Mouse (Mus musculus) CH12.LX (cell line): ENCODE measurements at regions not wholly inside any gene's neighbourhood (a gene's known extent, or its start where the extent isn't known, plus 50 kb on each side); places are given as distances from the start of the nearest gene placed in this dataset.

Experiments
- DNase-seq: peaks from one replicate; pipeline ENCODE4 v3.0.0-alpha.2; 2013; ENCODE audit errors: extremely low read depth
- H3K27ac ChIP-seq: 2 replicates; pipeline ENCODE4 v1.5.1; 2012; ENCODE audit warnings: low read depth, mild to moderate bottlenecking, control low read depth, moderate library complexity; ENCODE audit not compliant: insufficient read depth
- H3K27me3 ChIP-seq: replicated peaks from 2 replicates; pipeline ENCODE3; 2012; ENCODE audit warnings: inconsistent platforms
- H3K36me3 ChIP-seq, 2 experiments: replicated peaks in 1 of 2; 2 replicates each; pipeline versions ENCODE3 to v1.6.1; 2012; ENCODE audit warnings: inconsistent platforms in 1 of 2, low read length in 1 of 2, mild to moderate bottlenecking in 1 of 2, mixed read lengths in 1 of 2, moderate library complexity in 1 of 2; ENCODE audit not compliant: control insufficient read depth in 1 of 2, insufficient read depth in 1 of 2
- H3K4me1 ChIP-seq, 2 experiments: 2 replicates each; pipeline ENCODE4 v1.6.1; 2012; ENCODE audit warnings: inconsistent platforms in 1 of 2, moderate library complexity in 1 of 2; ENCODE audit not compliant: insufficient read depth in 2 of 2, control insufficient read depth in 1 of 2
- H3K4me2 ChIP-seq: 2 replicates; pipeline ENCODE4 v1.6.1; 2012; ENCODE audit warnings: low read depth, mild to moderate bottlenecking, control low read depth; ENCODE audit not compliant: poor library complexity, insufficient read depth, severe bottlenecking
- H3K4me3 ChIP-seq, 3 experiments: fragments of 150-350 bp in 1 of 3; sonication (generic) in 1 of 3; replicated peaks in 1 of 3; 2 replicates each; pipeline versions ENCODE3 to v1.5.1; 2011 to 2012; ENCODE audit warnings: low read depth in 2 of 3, low read length in 2 of 3, mild to moderate bottlenecking in 2 of 3, moderate library complexity in 2 of 3, control low read depth in 1 of 3, improper control_type of control experiment in 1 of 3, inconsistent platforms in 1 of 3, mixed read lengths in 1 of 3; ENCODE audit not compliant: poor library complexity in 1 of 3
- H3K79me2 ChIP-seq: replicated peaks from 2 replicates; pipeline ENCODE4 v1.6.1; 2012; ENCODE audit warnings: mild to moderate bottlenecking, moderate library complexity; ENCODE audit not compliant: control insufficient read depth, poor library complexity, insufficient read depth, severe bottlenecking; ENCODE audit errors: extremely low read depth
- H3K9ac ChIP-seq: 2 replicates; pipeline ENCODE4 v1.6.1; 2012; ENCODE audit warnings: low read depth, mild to moderate bottlenecking, control low read depth, moderate library complexity; ENCODE audit not compliant: insufficient read depth
- H3K9me3 ChIP-seq: replicated peaks from 2 replicates; pipeline ENCODE3; 2012; ENCODE audit warnings: low read length, inconsistent platforms, mixed read lengths
- CHD2 ChIP-seq: IDR thresholded peaks from 2 replicates; pipeline ENCODE4 v1.6.1; 2011; ENCODE audit warnings: low read length, improper control_type of control experiment
- CTCF ChIP-seq, 2 experiments: IDR thresholded peaks in 1 of 2; conservative IDR thresholded peaks in 1 of 2; 2 replicates each; pipeline ENCODE4 v1.5.1; 2011 to 2012; ENCODE audit warnings: low read depth in 2 of 2, low read length in 2 of 2, improper control_type of control experiment in 1 of 2, inconsistent platforms in 1 of 2, mild to moderate bottlenecking in 1 of 2, moderate library complexity in 1 of 2
- ETS1 ChIP-seq: conservative IDR thresholded peaks from 2 replicates; pipeline ENCODE4 v1.6.1; 2012; ENCODE audit warnings: low read depth, mild to moderate bottlenecking, inconsistent platforms, low read length, improper control_type of control experiment, moderate library complexity
- GABPA ChIP-seq: IDR thresholded peaks from 2 replicates; pipeline ENCODE4 v1.6.1; 2012; ENCODE audit warnings: low read depth, low read length, improper control_type of control experiment, inconsistent platforms; ENCODE audit not compliant: insufficient replicate concordance
- HCFC1 ChIP-seq: IDR thresholded peaks from 2 replicates; pipeline ENCODE4 v1.6.1; 2012; ENCODE audit warnings: low read depth, mild to moderate bottlenecking, inconsistent platforms, low read length, improper control_type of control experiment
- IRF4 ChIP-seq: IDR thresholded peaks from 2 replicates; pipeline ENCODE4 v1.6.1; 2014; ENCODE audit warnings: low read depth, mild to moderate bottlenecking, inconsistent platforms, low read length, improper control_type of control experiment
- JUN ChIP-seq: IDR thresholded peaks from 2 replicates; pipeline ENCODE4 v1.6.1; 2011; ENCODE audit warnings: low read depth, mild to moderate bottlenecking, low read length, improper control_type of control experiment, moderate library complexity; ENCODE audit not compliant: insufficient read depth
- JUND ChIP-seq: conservative IDR thresholded peaks from 2 replicates; pipeline ENCODE4 v1.6.1; 2011; ENCODE audit warnings: low read depth, low read length, improper control_type of control experiment
- KAT2A ChIP-seq: IDR thresholded peaks from 2 replicates; pipeline ENCODE4 v1.6.1; 2012; ENCODE audit warnings: low read length, improper control_type of control experiment, inconsistent platforms; ENCODE audit not compliant: insufficient replicate concordance
- MEF2A ChIP-seq: IDR thresholded peaks from 2 replicates; pipeline ENCODE4 v1.6.1; 2014; ENCODE audit warnings: low read depth, mild to moderate bottlenecking, inconsistent platforms, low read length, improper control_type of control experiment, borderline replicate concordance
- MXI1 ChIP-seq: IDR thresholded peaks from 2 replicates; pipeline ENCODE4 v1.6.1; 2011; ENCODE audit warnings: mild to moderate bottlenecking, low read depth, low read length, improper control_type of control experiment
- NELFE ChIP-seq: IDR thresholded peaks from 2 replicates; pipeline ENCODE4 v1.6.1; 2011; ENCODE audit warnings: low read depth, low read length, improper control_type of control experiment
- NRF1 ChIP-seq: IDR thresholded peaks from 2 replicates; pipeline ENCODE4 v1.6.1; 2014; ENCODE audit warnings: low read depth, mild to moderate bottlenecking, inconsistent platforms, low read length, improper control_type of control experiment, moderate library complexity
- RCOR1 ChIP-seq: conservative IDR thresholded peaks from 2 replicates; pipeline ENCODE4 v1.6.1; 2012; ENCODE audit warnings: low read depth, mild to moderate bottlenecking, inconsistent platforms, low read length, improper control_type of control experiment
- SMC3 ChIP-seq: IDR thresholded peaks from 2 replicates; pipeline ENCODE4 v1.6.1; 2011; ENCODE audit warnings: low read depth, low read length, improper control_type of control experiment
- TBP ChIP-seq: conservative IDR thresholded peaks from 2 replicates; pipeline ENCODE4 v1.6.1; 2011; ENCODE audit warnings: low read depth, low read length, improper control_type of control experiment
- TCF12 ChIP-seq: IDR thresholded peaks from 2 replicates; pipeline ENCODE4 v1.6.1; 2014; ENCODE audit warnings: low read depth, mild to moderate bottlenecking, inconsistent platforms, low read length, improper control_type of control experiment
- ZC3H11A ChIP-seq: IDR thresholded peaks from 2 replicates; pipeline ENCODE4 v1.6.1; 2012; ENCODE audit warnings: low read depth, mild to moderate bottlenecking, inconsistent platforms, low read length, improper control_type of control experiment
- ZMIZ1 ChIP-seq: IDR thresholded peaks from 2 replicates; pipeline ENCODE4 v1.6.1; 2012; ENCODE audit warnings: low read depth, mild to moderate bottlenecking, inconsistent platforms, low read length, improper control_type of control experiment
- ZNF384 ChIP-seq: IDR thresholded peaks from 2 replicates; pipeline ENCODE4 v1.6.1; 2012; ENCODE audit warnings: low read depth, low read length, improper control_type of control experiment, inconsistent platforms
- dilution Hi-C: fragments of 300-500 bp; cut with MboI; formaldehyde crosslinking; loops from 2 replicates; pipeline ENCODE4 v1.14.3; 2020; ENCODE audit warnings: low sequenced_read_pairs; ENCODE audit not compliant: extremely low pct_unique_long_range_greater_than_20kb, extremely low pct_ligation_motif_present
- in situ Hi-C: fragments of 300-500 bp; cut with MboI; formaldehyde crosslinking; loops from 3 replicates; pipeline ENCODE4 v1.14.3; 2019; ENCODE audit warnings: low sequenced_read_pairs, low pct_ligation_motif_present, low pct_unique_long_range_greater_than_20kb, mixed read lengths

- Histone ChIP-seq H3K4me2 (no peak overlapping the region), H3K79me2 (no peaks in the 10 kb centered on the region), H3K27me3 (no peaks in the 10 kb centered on the region), H3K9me3 (no peaks in the 10 kb centered on the region), H3K9ac (no peak overlapping the region), H3K4me3 (no peak overlapping the region), H3K36me3 (no peaks in the 10 kb centered on the region), H3K4me1 (peaks cover 7 to 8% of the 10 kb centered on the region in 2 experiments; a peak in 3 of 4 replicates), H3K27ac (no peak overlapping the region)
- no peak for TF ChIP-seq ZMIZ1
- TF ChIP-seq HCFC1: no peak
- TF ChIP-seq MXI1: no peak
- TF ChIP-seq TCF12: no peak
- TF ChIP-seq ETS1: no peak
- TF ChIP-seq NELFE: no peak
- no peak for TF ChIP-seq JUN
- no peak for TF ChIP-seq RCOR1
- TF ChIP-seq IRF4: no peak
- no peak for TF ChIP-seq MEF2A
- TF ChIP-seq TBP: no peak
- no peak for TF ChIP-seq ZC3H11A
- no peak for TF ChIP-seq ZNF384
- TF ChIP-seq SMC3: no peak
- no peak for TF ChIP-seq GABPA
- no peak for TF ChIP-seq CTCF (conservative IDR thresholded peaks at IDR 0.05 in 1 of 2, IDR thresholded peaks at IDR 0.05 in 1 of 2; ENCODE audit: low read depth in 2 of 2, low read length in 2 of 2)
- TF ChIP-seq CHD2: no peak
- no peak for TF ChIP-seq NRF1
- TF ChIP-seq KAT2A: no peak
- TF ChIP-seq JUND: no peak
- in situ Hi-C loops (no loop called here), dilution Hi-C loops (no loop called here)
- no peak for DNase-seq
These were observed 224.3 kb downstream of the Setd4 start for GRCm38 (mm10) chr16:93379611-93380010.

GRCm38 (mm10) chr16:93374669-93375068 lies 229.2 kb downstream of the Setd4 start:
- no peak overlapping the region for H3K9ac ChIP-seq
- no peaks in the 10 kb centered on the region for H3K79me2 ChIP-seq
- DNase-seq: no peak
- dilution Hi-C loops: no loop called here
- peaks cover 8% of the 10 kb centered on the region in 2 experiments for H3K4me1 ChIP-seq
- no peaks in the 10 kb centered on the region for H3K27me3 ChIP-seq
- H3K4me3 ChIP-seq: no peak overlapping the region
- H3K36me3 ChIP-seq: no peaks in the 10 kb centered on the region
- no peak overlapping the region for H3K27ac ChIP-seq
- H3K9me3 ChIP-seq: no peaks in the 10 kb centered on the region
- in situ Hi-C loops: no loop called here
- TF ChIP-seq SMC3 (no peak), ZC3H11A (no peak), JUND (no peak), JUN (no peak)
- H3K4me2 ChIP-seq: no peak overlapping the region
